Mouse (Mus musculus) lung, postnatal 0 days (tissue): ENCODE data around the gene Cga. TPM values are rescaled to one million over a fixed set of nuclear protein-coding genes. Genes with fewer than 3 reads are reported as not detected.

Experiments
- ATAC-seq: fragments of 200-750 bp; cut with Nextera tagmentation; 2 replicates; pipeline ENCODE4 v1.8.0; 2017; ENCODE audit warnings: moderate library complexity
- DNase-seq: peaks from one replicate; pipeline ENCODE4 v3.0.0-alpha.2; 2016; ENCODE audit warnings: low spot score
- H3K27ac ChIP-seq: fragments of 300-500 bp; sonication (generic); 2 replicates; pipeline ENCODE4 v1.5.1; 2014; ENCODE audit warnings: antibody characterized with exemption, mild to moderate bottlenecking, low read length, mixed read lengths
- H3K27me3 ChIP-seq: fragments of 300-500 bp; sonication (generic); replicated peaks from 2 replicates; pipeline ENCODE4 v1.6.1; 2014; ENCODE audit warnings: low read length, mixed read lengths; ENCODE audit not compliant: insufficient read depth
- H3K36me3 ChIP-seq: fragments of 300-500 bp; sonication (generic); 2 replicates; pipeline ENCODE4 v1.6.1; 2014; ENCODE audit warnings: low read length, mixed read lengths; ENCODE audit not compliant: insufficient read depth
- H3K4me1 ChIP-seq: fragments of 300-500 bp; sonication (generic); 2 replicates; pipeline ENCODE4 v1.6.1; 2014; ENCODE audit warnings: antibody characterized with exemption, low read depth, low read length, mixed read lengths; ENCODE audit not compliant: insufficient read depth
- H3K4me2 ChIP-seq: fragments of 300-500 bp; sonication (generic); replicated peaks from 2 replicates; pipeline ENCODE4 v1.6.1; 2014; ENCODE audit warnings: low read depth, mild to moderate bottlenecking, low read length, moderate library complexity, mixed read lengths
- H3K4me3 ChIP-seq: fragments of 300-500 bp; sonication (generic); 2 replicates; pipeline ENCODE4 v1.5.1; 2014; ENCODE audit warnings: low read depth, low read length
- H3K9ac ChIP-seq: fragments of 300-500 bp; sonication (generic); replicated peaks from 2 replicates; pipeline ENCODE4 v1.6.1; 2014; ENCODE audit warnings: low read depth, mild to moderate bottlenecking
- H3K9me3 ChIP-seq: fragments of 300-500 bp; sonication (generic); 2 replicates; pipeline ENCODE4 v1.6.1; 2016; ENCODE audit warnings: low read length, mixed read lengths
- CTCF ChIP-seq: IDR thresholded peaks from 2 replicates; pipeline ENCODE4 v1.5.1; 2016; ENCODE audit warnings: antibody characterized with exemption, mild to moderate bottlenecking
- EP300 ChIP-seq: IDR thresholded peaks from 2 replicates; pipeline ENCODE4 v1.6.1; 2016; ENCODE audit warnings: antibody characterized with exemption, mild to moderate bottlenecking, control low read depth
- WGBS: fragments of 180-500 bp; shearing (Covaris S2); extraction: QIAGEN DNeasy Blood & Tissue Kit; methylation state at CpG from one replicate; pipeline ENCODE4 v1.1.7; 2014; 5-methylcytosine and 5-hydroxymethylcytosine counted together
- polyA plus RNA-seq: library from polyadenylated mRNA; unstranded; fragments of >200 nt; fragmentation: Nextera tagmentation; extraction: Ambion mirVana; gene quantifications from 2 replicates; pipeline ENCODE4 v1.2.1, GENCODE M21; 2015

Gene Cga
- polyA plus RNA-seq, 1 experiment from 2014 or later, result not detected

GRCm38 (mm10) chr4:34947181-34947580 is 53.6 kb downstream of the Cga start:
- Histone ChIP-seq H3K9me3 (no peaks in the 10 kb centered on the region), H3K9ac (no peak overlapping the region), H3K4me2 (no peak overlapping the region), H3K4me1 (no peaks in the 10 kb centered on the region), H3K27ac (no peak overlapping the region), H3K4me3 (no peak overlapping the region), H3K27me3 (no peaks in the 10 kb centered on the region), H3K36me3 (no peaks in the 10 kb centered on the region)
- no peak for DNase-seq
- ATAC-seq, result no peak
- no peak for TF ChIP-seq CTCF
- TF ChIP-seq EP300, result no peak

- H3K4me2 ChIP-seq, result no peak overlapping the region
- WGBS, result 76% methylated on average over 10 of the region's 10 CpGs
- no peaks in the 10 kb centered on the region for H3K4me1 ChIP-seq
- H3K4me3 ChIP-seq, result no peak overlapping the region
- no peak overlapping the region for H3K27ac ChIP-seq
- TF ChIP-seq CTCF, result no peak
- TF ChIP-seq EP300, result no peak
- no peaks in the 10 kb centered on the region for H3K36me3 ChIP-seq
- DNase-seq (no peak), ATAC-seq (no peak)
- no peak overlapping the region for H3K9ac ChIP-seq
- H3K27me3 ChIP-seq, result no peaks in the 10 kb centered on the region
- no peaks in the 10 kb centered on the region for H3K9me3 ChIP-seq
Measured at GRCm38 (mm10) chr4:34953716-34954115, 60.1 kb downstream of the Cga start.

Other genes with a start within 250 kb of the Cga start
- 26.5 and 38.0 TPM in 2 replicates for gene Slc35a1, start 206.3 kb upstream of the Cga start, polyA plus RNA-seq
- 11.9 and 14.5 TPM in 2 replicates for gene Cfap206, start 163.6 kb upstream of the Cga start, polyA plus RNA-seq
- not detected in 2 replicates for gene Gm136, start 137.5 kb upstream of the Cga start, polyA plus RNA-seq
- 46.0 and 48.8 TPM in 2 replicates for gene Smim8, start 115.4 kb upstream of the Cga start, polyA plus RNA-seq
- 9.0 and 10.3 TPM in 2 replicates for gene Zfp292, start 10.8 kb upstream of the Cga start, polyA plus RNA-seq